Mouse (Mus musculus) embryonic facial prominence, embryonic 15.5 days (tissue): Measurements from ENCODE around the gene Fastkd3. TPM values are rescaled to one million over a fixed set of nuclear protein-coding genes. Genes with fewer than 3 reads are reported as not detected.

Experiments
- ATAC-seq: fragments of 200-750 bp; cut with Nextera tagmentation; 2 replicates; pipeline ENCODE4 v1.8.0; 2017; ENCODE audit warnings: low read depth, moderate TSS enrichment; ENCODE audit not compliant: insufficient number of reproducible peaks, low FRiP score, low TSS enrichment
- H3K27ac ChIP-seq: fragments of 300-500 bp; sonication (generic); replicated peaks from 2 replicates; pipeline ENCODE4 v1.5.1; 2015; ENCODE audit warnings: mild to moderate bottlenecking, inconsistent platforms
- H3K27me3 ChIP-seq: fragments of 300-500 bp; sonication (generic); 2 replicates; pipeline ENCODE4 v1.6.1; 2015; ENCODE audit warnings: inconsistent platforms
- H3K36me3 ChIP-seq: fragments of 300-500 bp; sonication (generic); 2 replicates; pipeline ENCODE4 v1.6.1; 2015; ENCODE audit warnings: mild to moderate bottlenecking, inconsistent platforms
- H3K4me1 ChIP-seq: fragments of 300-500 bp; sonication (generic); 2 replicates; pipeline ENCODE4 v1.6.1; 2015; ENCODE audit warnings: inconsistent platforms
- H3K4me2 ChIP-seq: fragments of 300-500 bp; sonication (generic); replicated peaks from 2 replicates; pipeline ENCODE4 v1.6.1; 2015; ENCODE audit warnings: mild to moderate bottlenecking, inconsistent platforms
- H3K4me3 ChIP-seq: fragments of 300-500 bp; sonication (generic); replicated peaks from 2 replicates; pipeline ENCODE4 v1.5.1; 2015; ENCODE audit warnings: mild to moderate bottlenecking, inconsistent platforms
- H3K9ac ChIP-seq: fragments of 300-500 bp; sonication (generic); 2 replicates; pipeline ENCODE4 v1.6.1; 2015; ENCODE audit warnings: inconsistent platforms
- H3K9me3 ChIP-seq: fragments of 300-500 bp; sonication (generic); replicated peaks from 2 replicates; pipeline ENCODE4 v1.6.1; 2016; ENCODE audit warnings: inconsistent platforms
- WGBS: fragments of 180-500 bp; shearing (Covaris S2); methylation state at CpG from one replicate; pipeline ENCODE4 v1.1.7; 2015; 5-methylcytosine and 5-hydroxymethylcytosine counted together
- polyA plus RNA-seq: library from polyadenylated mRNA; unstranded; fragments of >200 nt; fragmentation: Nextera tagmentation; extraction: Ambion mirVana; gene quantifications from 2 replicates; pipeline ENCODE4 v1.2.1, GENCODE M21; 2015

The Fastkd3 gene
- polyA plus RNA-seq, 1 experiment from 2014 or later = 30.4 TPM

- no peak overlapping the region for H3K4me2 ChIP-seq
- ATAC-seq = no peak
- WGBS = 53% methylated on average over 6 of the region's 6 CpGs
- H3K36me3 ChIP-seq = 0 out of 2 replicates have a peak, but pooled peaks cover 3% of the 10 kb centered on the region
- H3K27ac ChIP-seq = no peak overlapping the region
- H3K4me1 ChIP-seq = no peaks in the 10 kb centered on the region
- no peaks in the 10 kb centered on the region for H3K27me3 ChIP-seq
- no peak overlapping the region for H3K4me3 ChIP-seq
- H3K9ac ChIP-seq = no peak overlapping the region
- H3K9me3 ChIP-seq = no peaks in the 10 kb centered on the region
Observed at GRCm38 (mm10) chr13:68622792-68623191, 40.8 kb downstream of the Fastkd3 start.

- no peak overlapping the region for H3K4me3 ChIP-seq
- no peak overlapping the region for H3K9ac ChIP-seq
- H3K9me3 ChIP-seq = no peaks in the 10 kb centered on the region
- WGBS = 68% methylated on average over 3 of the region's 3 CpGs
- H3K36me3 ChIP-seq = no peaks in the 10 kb centered on the region
- no peak overlapping the region for H3K4me2 ChIP-seq
- H3K27ac ChIP-seq = no peak overlapping the region
- H3K4me1 ChIP-seq = no peaks in the 10 kb centered on the region
- H3K27me3 ChIP-seq = no peaks in the 10 kb centered on the region
- no peak for ATAC-seq
Observed at GRCm38 (mm10) chr13:68627041-68627440, 45.0 kb downstream of the Fastkd3 start.

Other genes starting within 250 kb of the Fastkd3 start
- gene Mtrr, start 85 bp upstream of the Fastkd3 start, polyA plus RNA-seq = 17.4 and 20.1 TPM in 2 replicates
- gene 1700001L19Rik, start 15.2 kb downstream of the Fastkd3 start, polyA plus RNA-seq = 3.3 and 6.2 TPM in 2 replicates